Mouse (Mus musculus) cerebellum, adult 2 months (tissue): Measurements from ENCODE around the gene Inpp4b.

Experiments used
- CTCF ChIP-seq: fragments of 200-500 bp; IDR thresholded peaks from 2 replicates; pipeline ENCODE4 v1.5.1; 2011; ENCODE audit warnings: low read depth, mild to moderate bottlenecking, control low read depth, low read length, moderate library complexity, borderline replicate concordance; ENCODE audit not compliant: insufficient read depth
- POLR2A ChIP-seq: fragments of 200-500 bp; IDR thresholded peaks from 2 replicates; pipeline ENCODE4 v1.6.1; 2011; ENCODE audit warnings: low read length, control low read depth, borderline replicate concordance; ENCODE audit not compliant: insufficient read depth

DNA sequence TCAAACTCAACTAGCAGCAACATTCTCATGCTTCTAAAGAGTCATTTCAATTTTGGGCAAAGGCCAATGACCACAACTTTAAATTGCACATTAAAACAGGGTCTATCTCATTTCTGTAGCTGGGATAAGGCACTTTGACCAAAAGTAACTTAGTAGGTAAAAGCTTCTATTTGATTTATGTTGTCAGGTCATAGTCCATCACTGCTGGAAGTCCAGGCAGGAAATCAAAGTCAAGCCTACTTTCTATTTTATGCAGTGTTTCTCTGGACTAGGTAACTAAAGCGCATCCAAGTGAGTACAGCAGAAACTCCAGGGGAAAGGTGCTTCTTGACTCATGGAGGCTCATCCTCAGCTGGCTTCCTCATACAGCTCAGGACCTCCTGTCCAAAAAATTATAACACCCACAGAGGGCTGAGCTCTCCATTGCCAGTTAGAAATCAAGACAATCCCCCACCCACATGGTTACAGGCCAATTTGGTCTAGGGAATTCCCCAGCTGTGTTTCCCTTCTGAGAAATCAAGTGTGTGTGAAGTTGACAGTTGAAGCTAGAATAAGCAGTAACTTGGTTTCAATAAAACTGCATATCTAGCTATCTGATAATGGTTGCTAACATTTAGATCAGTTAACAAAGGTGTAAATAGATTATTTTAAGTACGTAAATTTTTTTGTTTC is 293.7 kb downstream of the Inpp4b start:
- TF ChIP-seq CTCF: no peak
- TF ChIP-seq POLR2A: no peak
